Mouse (Mus musculus) heart, postnatal 0 days (tissue): ENCODE measurements around the gene Commd1.

ENCODE experiments used
- CTCF ChIP-seq: IDR thresholded peaks from 2 replicates; pipeline ENCODE4 v1.5.1; 2016; ENCODE audit warnings: antibody characterized with exemption, control low read depth, low read depth
- EP300 ChIP-seq: IDR thresholded peaks from 2 replicates; pipeline ENCODE4 v1.6.1; 2016; ENCODE audit warnings: antibody characterized with exemption, low read depth

GRCm38 (mm10) chr11:22957791-22958374 lies 24.3 kb downstream of the Commd1 start:
- TF ChIP-seq CTCF (peak; percentile 45), EP300 (no peak)
